ENCODE assay signal across 8 mouse cellular contexts in the genomic region with DNA sequence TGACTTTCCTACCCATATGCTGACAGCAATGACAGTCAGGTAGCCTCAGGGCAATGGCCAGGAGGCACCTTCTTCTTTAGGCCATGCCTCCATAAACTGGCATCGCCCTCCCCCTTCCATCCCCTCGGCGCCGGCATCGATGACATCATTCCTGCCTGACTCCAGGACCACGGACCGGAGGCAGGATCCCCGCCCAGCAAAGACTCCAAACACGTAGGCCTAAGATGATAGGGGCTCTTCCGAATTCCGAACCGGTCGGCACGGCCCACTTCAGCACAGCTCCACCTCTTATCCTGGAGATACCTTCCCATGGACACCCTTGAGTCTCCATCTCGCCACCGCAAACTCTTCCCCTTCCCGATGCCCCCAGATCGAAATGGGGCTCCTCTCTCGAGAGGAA. TPM values are rescaled to one million over a fixed set of nuclear protein-coding genes. Genes with fewer than 3 reads are reported as not detected.
DNase-seq lines count a peak whose midpoint lies in the region; ATAC-seq and TF ChIP-seq lines count a peak whose summit lies in the region.

No protein-coding gene starts in this region.

- no peaks in the 10 kb centered on the region for H3K79me3 ChIP-seq in C2C12 (ENCODE audit: low read depth)

- 11% methylated on average over 19 of the region's 19 CpGs for WGBS in embryonic facial prominence, embryonic 15.5 days
- 8% methylated on average over 19 of the region's 19 CpGs for WGBS in hindbrain, embryonic 10.5 days
- WGBS in stomach, embryonic 15.5 days, result 15% methylated on average over 19 of the region's 19 CpGs

- H3K4me3 ChIP-seq in C2C12 (ENCODE audit: insufficient read depth, poor library complexity, severe bottlenecking), result peak overlapping the region; percentile 36
- H3K4me3 ChIP-seq in embryonic facial prominence, embryonic 15.5 days (replicated peaks), result peak overlapping the region; percentile 79
- peak overlapping the region; percentile 80 for H3K4me3 ChIP-seq in hindbrain, embryonic 10.5 days
- H3K4me3 ChIP-seq in stomach, embryonic 15.5 days (replicated peaks), result peak overlapping the region; percentile 72

- H3K9ac ChIP-seq in embryonic facial prominence, embryonic 15.5 days, result peak overlapping the region; percentile 50
- H3K9ac ChIP-seq in stomach, embryonic 15.5 days, result no peak overlapping the region

- peak overlapping the region; percentile 93 for H3K4me2 ChIP-seq in embryonic facial prominence, embryonic 15.5 days (replicated peaks)
- H3K4me2 ChIP-seq in stomach, embryonic 15.5 days, result peak overlapping the region; percentile 98

- peaks cover 21% of the 10 kb centered on the region for H3K4me1 ChIP-seq in embryonic facial prominence, embryonic 15.5 days
- H3K4me1 ChIP-seq in hindbrain, embryonic 10.5 days (replicated peaks), result peaks cover 42% of the 10 kb centered on the region
- H3K4me1 ChIP-seq in stomach, embryonic 15.5 days, result peaks cover 5% of the 10 kb centered on the region

- TF ChIP-seq CTCF in C2C12 (IDR thresholded peaks at IDR 0.05; ENCODE audit: control insufficient read depth, insufficient read depth, insufficient read length), result no peak

- H3K27me3 ChIP-seq in C2C12 (ENCODE audit: control insufficient read depth, insufficient read depth, insufficient read length), result no peaks in the 10 kb centered on the region
- peaks cover 25% of the 10 kb centered on the region for H3K27me3 ChIP-seq in embryonic facial prominence, embryonic 15.5 days
- H3K27me3 ChIP-seq in hindbrain, embryonic 10.5 days (ENCODE audit: insufficient read depth, poor library complexity, severe bottlenecking), result peaks cover 22% of the 10 kb centered on the region
- H3K27me3 ChIP-seq in stomach, embryonic 15.5 days (replicated peaks), result peaks cover 6% of the 10 kb centered on the region; the same call in 1 of the 2 replicates

- no peaks in the 10 kb centered on the region for H3K79me2 ChIP-seq in C2C12 (ENCODE audit: control insufficient read depth, insufficient read depth)

- ATAC-seq in embryonic facial prominence, embryonic 15.5 days (ENCODE audit: insufficient number of reproducible peaks, low FRiP score, low TSS enrichment, low read depth), result no peak
- ATAC-seq in stomach, embryonic 15.5 days (ENCODE audit: insufficient read depth, low FRiP score, low read depth), result no peak

- peak; percentile 39 for DNase-seq in ZHBTc4 (ENCODE audit: low read depth, low spot score)
- peak; percentile 26 for DNase-seq in hindbrain, embryonic 10.5 days (ENCODE audit: low spot score)
- peak; percentile 31 to 73 for DNase-seq in left cerebral cortex, adult 8-10 months (ENCODE audit: low spot score in 2 of 2)
- DNase-seq in lung, postnatal 4 days, result peak; percentile 61 to 73
- DNase-seq in spleen, postnatal 36 days (ENCODE audit: low spot score in 2 of 2), result no peak

- no peaks in the 10 kb centered on the region for H3K9me3 ChIP-seq in embryonic facial prominence, embryonic 15.5 days (replicated peaks)
- H3K9me3 ChIP-seq in hindbrain, embryonic 10.5 days, result no peaks in the 10 kb centered on the region
- H3K9me3 ChIP-seq in stomach, embryonic 15.5 days, result no peaks in the 10 kb centered on the region

- peak overlapping the region; percentile 27 for H3ac ChIP-seq in C2C12 (ENCODE audit: control insufficient read depth, insufficient read length, low read depth)

- H3K27ac ChIP-seq in embryonic facial prominence, embryonic 15.5 days (replicated peaks), result no peak overlapping the region
- peak overlapping the region; percentile 91 for H3K27ac ChIP-seq in hindbrain, embryonic 10.5 days
- peak overlapping the region; percentile 4; the same call in 1 of the 2 replicates for H3K27ac ChIP-seq in stomach, embryonic 15.5 days

- H3K36me3 ChIP-seq in C2C12 (ENCODE audit: control insufficient read depth, insufficient read depth), result no peaks in the 10 kb centered on the region
- H3K36me3 ChIP-seq in embryonic facial prominence, embryonic 15.5 days, result no peaks in the 10 kb centered on the region
- H3K36me3 ChIP-seq in hindbrain, embryonic 10.5 days, result 0 out of 2 replicates have a peak, but pooled peaks cover 6% of the 10 kb centered on the region
- H3K36me3 ChIP-seq in stomach, embryonic 15.5 days, result no peaks in the 10 kb centered on the region

TF ChIP-seq in C2C12, 6 proteins besides CTCF, POLR2A, EP300 and RAD21:
- TF ChIP-seq MYOD1 (IDR thresholded peaks at IDR 0.05; ENCODE audit: control insufficient read depth, insufficient read length, low read depth) (no peak), FOSL1 (IDR thresholded peaks at IDR 0.05; ENCODE audit: insufficient read depth, low read length, poor library complexity, severe bottlenecking) (no peak), CEBPB (IDR thresholded peaks at IDR 0.05; ENCODE audit: low read depth) (no peak), MYOG (IDR thresholded peaks at IDR 0.05; ENCODE audit: control insufficient read depth, extremely low read depth, insufficient read length) (no peak), MAX (IDR thresholded peaks at IDR 0.05) (no peak), USF1 (IDR thresholded peaks at IDR 0.05; ENCODE audit: low read depth) (no peak)

RNA-seq across cellular contexts. Expression of a gene that starts 1.1 kb away (rescaled TPM):
- 1.7 TPM for polyA plus RNA-seq in C2C12 (2012; fragmentation: generic; extraction: Trizol)
- polyA plus RNA-seq in embryonic facial prominence, embryonic 15.5 days (2015; fragmentation: Nextera tagmentation; extraction: Ambion mirVana), result 3.2 and 3.6 TPM in 2 replicates
- polyA plus RNA-seq in hindbrain, embryonic 10.5 days (2016; fragmentation: Nextera tagmentation; extraction: Ambion mirVana), result 6.2 and 8.3 TPM in 2 replicates
- 100 to 1,000 TPM; 201 to 205 (median 202) TPM for total RNA-seq in left cerebral cortex, adult 8-10 months (2022)
- polyA plus RNA-seq in stomach, embryonic 15.5 days (2015; fragmentation: Nextera tagmentation; extraction: Ambion mirVana), result 2.9 and 3.5 TPM in 2 replicates

RNA-seq across cellular contexts. Expression of a gene that starts 1.3 kb away (rescaled TPM):
- polyA plus RNA-seq in C2C12 (2012; fragmentation: generic; extraction: Trizol), result not detected
- 3.3 and 4.6 TPM in 2 replicates for polyA plus RNA-seq in embryonic facial prominence, embryonic 15.5 days (2015; fragmentation: Nextera tagmentation; extraction: Ambion mirVana)
- 1.4 and 4.3 TPM in 2 replicates for polyA plus RNA-seq in hindbrain, embryonic 10.5 days (2016; fragmentation: Nextera tagmentation; extraction: Ambion mirVana)
- total RNA-seq in left cerebral cortex, adult 8-10 months (2022), result 10 to 100 TPM in 1 of 4 experiments, 1 to 10 TPM in 3; 7.7 to 11.7 (median 9.6) TPM
- 3.0 and 3.7 TPM in 2 replicates for polyA plus RNA-seq in stomach, embryonic 15.5 days (2015; fragmentation: Nextera tagmentation; extraction: Ambion mirVana)

RNA-seq across cellular contexts. Expression of a gene that starts 51.1 kb away (rescaled TPM):
- polyA plus RNA-seq in C2C12 (2012; fragmentation: generic; extraction: Trizol), result 0.14 TPM
- polyA plus RNA-seq in embryonic facial prominence, embryonic 15.5 days (2015; fragmentation: Nextera tagmentation; extraction: Ambion mirVana), result 15.1 and 31.4 TPM in 2 replicates
- 8.1 and 14.7 TPM in 2 replicates for polyA plus RNA-seq in hindbrain, embryonic 10.5 days (2016; fragmentation: Nextera tagmentation; extraction: Ambion mirVana)
- 1 to 10 TPM; 2.7 to 5.7 (median 4.3) TPM for total RNA-seq in left cerebral cortex, adult 8-10 months (2022)
- 0.30 and 0.55 TPM in 2 replicates for polyA plus RNA-seq in stomach, embryonic 15.5 days (2015; fragmentation: Nextera tagmentation; extraction: Ambion mirVana)

Comparison
In these comparisons a context has a peak if more than half of its experiments do, and no peak if none do; other contexts are left out.
1. DNase-seq: peak in ZHBTc4 (single experiment), hindbrain, embryonic 10.5 days (single experiment), left cerebral cortex, adult 8-10 months (2 of 2) and lung, postnatal 4 days (2 of 2); none in spleen, postnatal 36 days (0 of 2).
2. Peak in every context shown above with its lines, with median percentiles within 50 percentile points of each other: H3K4me3 ChIP-seq.